Mouse (Mus musculus) olfactory bulb, adult 2 months (tissue): ENCODE data around the gene Traf7.

Experiments used
- CTCF ChIP-seq: fragments of 200-500 bp; IDR thresholded peaks from 2 replicates; pipeline ENCODE4 v1.5.1; 2012; ENCODE audit warnings: low read depth, mild to moderate bottlenecking, low read length, moderate library complexity; ENCODE audit not compliant: insufficient read depth
- POLR2A ChIP-seq: fragments of 200-500 bp; IDR thresholded peaks from 2 replicates; pipeline ENCODE4 v1.6.1; 2012; ENCODE audit warnings: mild to moderate bottlenecking, low read depth, low read length, moderate library complexity; ENCODE audit not compliant: insufficient read depth

GRCm38 (mm10) chr17:24557091-24557490 is 29.4 kb upstream of the Traf7 start:
- TF ChIP-seq CTCF (no peak), POLR2A (no peak)
